Mouse (Mus musculus) CD4-positive, CD25-positive, alpha-beta regulatory T cell, adult 9 weeks (primary cell): Measurements from ENCODE around the gene Rps6ka5. TPM values are rescaled to one million over a fixed set of nuclear protein-coding genes. Genes with fewer than 3 reads are reported as not detected.

Source experiments
- polyA plus RNA-seq: library from polyadenylated mRNA; unstranded; fragments of 100-300 nt; shearing (Covaris generic); gene quantifications from one replicate; pipeline ENCODE4 v1.2.1, GENCODE M21; 2017

Rps6ka5 gene
- polyA plus RNA-seq, result 6.6 TPM

GRCm38 (mm10) chr12:100726651-100727050, at the start of gene Rps6ka5:
Gene Rps6ka5, minus strand, starts transcription at chr12:100726983.

DNA sequence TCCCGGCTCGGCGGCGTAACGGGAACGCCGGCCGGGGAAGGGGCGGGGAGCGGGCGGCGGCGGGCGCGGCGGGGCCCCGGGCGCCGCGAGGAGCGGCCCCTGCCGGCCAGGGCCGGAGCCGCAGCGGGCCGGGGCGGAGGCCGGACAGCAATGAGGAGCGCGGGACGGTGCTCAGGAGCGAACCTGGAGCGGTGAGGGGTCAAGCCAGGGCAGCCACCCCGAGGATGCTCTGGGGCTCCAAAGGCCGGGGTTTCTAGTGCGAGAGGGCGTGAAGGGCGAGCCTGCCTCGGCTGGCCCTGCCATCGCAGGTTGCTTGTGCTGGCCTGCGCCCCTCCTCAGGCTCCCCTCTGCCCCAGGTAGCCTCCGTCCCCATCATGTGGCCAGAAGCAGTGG, 206.0 kb downstream of the Rps6ka5 start, which contains the start of gene Ttc7b:
TSS of gene Ttc7b (minus strand) at position 33 of the 393 bp plus-strand sequence.

Other genes with a start within 250 kb of the Rps6ka5 start
- 0.67 TPM for gene Ttc7b, start 206.2 kb downstream of the Rps6ka5 start, polyA plus RNA-seq
- gene Dglucy, start 52.1 kb upstream of the Rps6ka5 start, polyA plus RNA-seq, result 21.4 TPM
- gene Gpr68, start 181.2 kb upstream of the Rps6ka5 start, polyA plus RNA-seq, result 71.5 TPM